In the genomic region with DNA sequence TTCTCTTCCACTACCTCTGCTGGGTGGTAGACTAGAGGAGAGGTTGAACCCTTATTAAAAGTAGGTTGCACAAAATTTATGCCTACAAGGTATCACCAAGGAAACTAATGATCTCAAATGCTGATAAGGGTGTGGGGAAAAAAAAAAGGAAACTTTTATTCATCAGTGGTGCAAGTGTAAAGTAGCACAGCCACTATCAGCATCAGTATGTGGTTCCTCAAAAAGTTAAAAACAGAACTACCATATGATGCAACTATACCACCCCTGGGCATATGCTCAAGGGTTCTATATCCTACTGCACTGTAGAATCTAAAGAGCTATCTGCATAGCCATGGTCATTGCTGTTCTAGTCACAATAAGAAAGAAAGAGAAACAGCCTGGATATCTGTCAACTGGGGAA, we compare ENCODE assay signal across 21 mouse cellular contexts. TPM values are rescaled to one million over a fixed set of nuclear protein-coding genes. Genes with fewer than 3 reads are reported as not detected.
DNase-seq lines count a peak whose midpoint lies in the region; ATAC-seq and TF ChIP-seq lines count a peak whose summit lies in the region.
"Had no signal": no experiment of that assay in that cellular context is flagged by ENCODE, and none has a peak within 500 bp of the region (broad histone marks: within the 10 kb centered on the region; RNA-seq: fewer than 3 reads in every experiment).

No protein-coding gene starts in this region.

- H3K27ac ChIP-seq in intestine, postnatal 0 days (ENCODE audit: low read depth, low read length), result no peak overlapping the region
- H3K27ac ChIP-seq: embryonic facial prominence, embryonic 15.5 days; forebrain, embryonic 10.5 days; gastrocnemius, adult 2 months; heart, embryonic 13.5 days; hindbrain, embryonic 14.5 days had no signal

- H3K9ac ChIP-seq in intestine, postnatal 0 days (ENCODE audit: low read depth, low read length), result no peak overlapping the region
- H3K9ac ChIP-seq: embryonic facial prominence, embryonic 15.5 days; heart, embryonic 13.5 days; hindbrain, embryonic 14.5 days had no signal

- no peak for TF ChIP-seq CTCF in lung, adult 2 months (IDR thresholded peaks at IDR 0.05; ENCODE audit: insufficient read depth, low read length)
- no peak for TF ChIP-seq CTCF in intestine, postnatal 0 days (IDR thresholded peaks at IDR 0.05; ENCODE audit: low read depth)

- no peaks in the 10 kb centered on the region for H3K36me3 ChIP-seq in intestine, postnatal 0 days (ENCODE audit: control insufficient read depth, insufficient read depth)
- H3K36me3 ChIP-seq: embryonic facial prominence, embryonic 15.5 days; forebrain, embryonic 10.5 days; heart, embryonic 13.5 days had no signal

- peak; percentile 80 for DNase-seq in 416B (ENCODE audit: low read depth)
- DNase-seq in MEL-GATA-1-ER (ENCODE audit: extremely low read depth, low read depth), result peak; percentile 80
- no peak for DNase-seq in lung, adult 2 months
- DNase-seq in neural tube, embryonic 10.5 days (ENCODE audit: extremely low spot score, low spot score), result no peak
- DNase-seq: adrenal gland, postnatal 14 days; cerebellum, adult 2 months; cerebellum, postnatal 10 days; embryo, embryonic 11 days; gastrocnemius, adult 2 months; gastrocnemius, postnatal 25 days; heart, postnatal 36 days; kidney, adult 11 months had no signal

- H3K4me1 ChIP-seq in lung, adult 2 months (ENCODE audit: control insufficient read depth, insufficient read depth, low read length), result no peaks in the 10 kb centered on the region
- H3K4me1 ChIP-seq in intestine, postnatal 0 days (replicated peaks; ENCODE audit: control insufficient read depth, insufficient read depth, low read length), result no peaks in the 10 kb centered on the region
- H3K4me1 ChIP-seq: embryonic facial prominence, embryonic 15.5 days; forebrain, embryonic 10.5 days; heart, embryonic 13.5 days had no signal

- H3K9me3 ChIP-seq in intestine, postnatal 0 days (ENCODE audit: control insufficient read depth), result no peaks in the 10 kb centered on the region
- H3K9me3 ChIP-seq: embryonic facial prominence, embryonic 15.5 days; forebrain, embryonic 10.5 days; heart, embryonic 13.5 days had no signal

- H3K4me3 ChIP-seq in lung, adult 2 months (replicated peaks; ENCODE audit: extremely low read depth, low read depth, low read length), result no peak overlapping the region
- no peak overlapping the region for H3K4me3 ChIP-seq in intestine, postnatal 0 days (ENCODE audit: low read depth, low read length)
- H3K4me3 ChIP-seq: embryonic facial prominence, embryonic 15.5 days; erythroblast, embryonic 14.5 days; forebrain, embryonic 10.5 days; gastrocnemius, adult 2 months; heart, embryonic 13.5 days had no signal

- no peak overlapping the region for H3K4me2 ChIP-seq in intestine, postnatal 0 days (replicated peaks; ENCODE audit: low read depth)
- H3K4me2 ChIP-seq: embryonic facial prominence, embryonic 15.5 days; heart, embryonic 13.5 days; hindbrain, embryonic 14.5 days had no signal

- no peak for TF ChIP-seq POLR2A in lung, adult 2 months (IDR thresholded peaks at IDR 0.05; ENCODE audit: borderline replicate concordance, extremely low read depth, low read depth, low read length)

- peak; percentile 42 to 48; a peak in 2 of 4 replicates for ATAC-seq in hematopoietic stem cell, adult 5-6 weeks (replicated peaks in 1 of 2; ENCODE audit: insufficient read depth in 1 of 2, low FRiP score in 2 of 2, low TSS enrichment in 1 of 2, low read depth in 1 of 2, poor library complexity in 2 of 2, severe bottlenecking in 2 of 2)
- ATAC-seq in monocyte, adult 5-6 weeks (replicated peaks; ENCODE audit: insufficient number of reproducible peaks, low FRiP score, low TSS enrichment, poor library complexity, severe bottlenecking), result peak; percentile 73
- ATAC-seq in intestine, postnatal 0 days, result no peak
- ATAC-seq: forebrain, embryonic 14.5 days had no signal

- no peaks in the 10 kb centered on the region for H3K27me3 ChIP-seq in intestine, postnatal 0 days (replicated peaks; ENCODE audit: control insufficient read depth, insufficient read depth, low read length)
- H3K27me3 ChIP-seq: embryonic facial prominence, embryonic 15.5 days; heart, embryonic 13.5 days had no signal

RNA-seq across cellular contexts. Expression of gene Phf8, which starts 11.9 kb away (rescaled TPM):
- total RNA-seq in hematopoietic stem cell, adult 5-6 weeks (2017), result 20.1 and 22.4 TPM in 2 replicates
- 28.9 to 57.7 TPM (median 43.1 TPM) in 3 replicates for total RNA-seq in monocyte, adult 5-6 weeks (2017)
- 8.6 and 11.0 TPM in 2 replicates for polyA plus RNA-seq in lung, adult 2 months (2012; rRNA removed)
- polyA plus RNA-seq in intestine, postnatal 0 days (2015; fragmentation: Nextera tagmentation; extraction: Ambion mirVana), result 7.5 and 7.9 TPM in 2 replicates

Comparison
In these comparisons a context has a peak if more than half of its experiments do, and no peak if none do; other contexts are left out.
1. DNase-seq: peak in 416B (single experiment) and MEL-GATA-1-ER (single experiment); none in lung, adult 2 months (single experiment) and neural tube, embryonic 10.5 days (single experiment).